Mouse (Mus musculus) liver, embryonic 13.5 days (tissue): ENCODE results near the gene Ankzf1. TPM values are rescaled to one million over a fixed set of nuclear protein-coding genes. Genes with fewer than 3 reads are reported as not detected.

Experiments used
- ATAC-seq: fragments of 200-750 bp; cut with Nextera tagmentation; 2 replicates; pipeline ENCODE4 v1.8.0; 2017; ENCODE audit warnings: low read depth, mild to moderate bottlenecking, moderate number of reproducible peaks, moderate library complexity
- DNase-seq: peaks from one replicate; pipeline ENCODE4 v3.0.0; 2022
- H3K27ac ChIP-seq: fragments of 300-500 bp; sonication (generic); 2 replicates; pipeline ENCODE4 v1.5.1; 2015; ENCODE audit warnings: moderate library complexity, mild to moderate bottlenecking, inconsistent platforms
- H3K27me3 ChIP-seq: fragments of 300-500 bp; sonication (generic); 2 replicates; pipeline ENCODE4 v1.6.1; 2015; ENCODE audit warnings: mild to moderate bottlenecking, inconsistent platforms
- H3K36me3 ChIP-seq: fragments of 300-500 bp; sonication (generic); 2 replicates; pipeline ENCODE4 v1.6.1; 2015; ENCODE audit warnings: mild to moderate bottlenecking, inconsistent platforms
- H3K4me1 ChIP-seq: fragments of 300-500 bp; sonication (generic); replicated peaks from 2 replicates; pipeline ENCODE4 v1.6.1; 2015; ENCODE audit warnings: inconsistent platforms
- H3K4me2 ChIP-seq: fragments of 300-500 bp; sonication (generic); 2 replicates; pipeline ENCODE4 v1.6.1; 2015; ENCODE audit warnings: inconsistent platforms, mild to moderate bottlenecking, moderate library complexity
- H3K4me3 ChIP-seq: fragments of 300-500 bp; sonication (generic); replicated peaks from 2 replicates; pipeline ENCODE4 v1.5.1; 2015; ENCODE audit warnings: mild to moderate bottlenecking, inconsistent platforms
- H3K9ac ChIP-seq: fragments of 300-500 bp; sonication (generic); 2 replicates; pipeline ENCODE4 v1.6.1; 2015; ENCODE audit warnings: mild to moderate bottlenecking, inconsistent platforms
- H3K9me3 ChIP-seq: fragments of 300-500 bp; sonication (generic); replicated peaks from 2 replicates; pipeline ENCODE4 v1.6.1; 2016; ENCODE audit warnings: inconsistent platforms
- WGBS: fragments of 180-500 bp; shearing (Covaris S2); methylation state at CpG from one replicate; pipeline ENCODE4 v1.1.7; 2015; ENCODE audit not compliant: insufficient replicate concordance; 5-methylcytosine and 5-hydroxymethylcytosine counted together
- polyA plus RNA-seq: library from polyadenylated mRNA; unstranded; fragments of >200 nt; fragmentation: Nextera tagmentation; extraction: Ambion mirVana; gene quantifications from 2 replicates; pipeline ENCODE4 v1.2.1, GENCODE M21; 2015

The Ankzf1 gene
- polyA plus RNA-seq, 1 experiment from 2014 or later = 9.3 TPM

DNA sequence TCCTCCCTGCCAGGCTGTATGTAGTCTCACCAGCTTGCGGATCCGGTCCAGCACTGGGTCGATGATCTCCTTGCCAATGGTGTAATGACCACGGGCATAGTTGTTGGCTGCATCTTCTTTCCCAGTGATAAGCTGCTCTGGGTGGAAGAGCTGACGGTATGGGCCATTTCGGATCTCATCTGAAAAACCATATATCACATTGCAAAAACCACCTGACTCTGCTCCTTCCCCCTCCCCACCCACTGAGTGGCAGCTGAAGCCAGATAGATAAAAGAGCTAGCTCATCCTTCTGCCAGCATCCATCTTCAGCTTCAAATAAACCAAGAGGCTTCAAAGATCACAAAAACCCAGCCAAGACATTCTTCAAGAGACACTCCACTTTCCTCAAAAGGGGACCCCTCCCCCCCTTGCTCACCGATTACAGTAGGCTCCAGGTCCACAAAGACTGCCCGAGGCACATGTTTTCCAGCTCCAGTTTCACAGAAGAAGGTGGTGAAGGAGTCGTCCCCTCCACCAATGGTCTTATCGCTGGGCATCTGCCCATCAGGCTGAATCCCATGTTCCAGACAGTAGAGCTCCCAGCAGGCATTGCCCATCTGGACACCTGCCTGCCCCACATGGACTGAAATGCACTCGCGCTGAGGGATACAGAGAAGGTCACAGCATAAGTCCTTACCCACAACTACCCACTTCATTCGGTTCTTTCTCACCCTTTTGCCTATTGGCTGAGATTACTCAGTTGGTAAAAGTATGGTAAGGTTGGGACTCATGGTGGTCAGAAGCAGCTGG, 25.0 kb downstream of the Ankzf1 start:
- Histone ChIP-seq H3K27ac (peak overlapping the region; percentile 96), H3K9ac (peak overlapping the region; percentile 96), H3K27me3 (peaks cover 24% of the 10 kb centered on the region)

DNA sequence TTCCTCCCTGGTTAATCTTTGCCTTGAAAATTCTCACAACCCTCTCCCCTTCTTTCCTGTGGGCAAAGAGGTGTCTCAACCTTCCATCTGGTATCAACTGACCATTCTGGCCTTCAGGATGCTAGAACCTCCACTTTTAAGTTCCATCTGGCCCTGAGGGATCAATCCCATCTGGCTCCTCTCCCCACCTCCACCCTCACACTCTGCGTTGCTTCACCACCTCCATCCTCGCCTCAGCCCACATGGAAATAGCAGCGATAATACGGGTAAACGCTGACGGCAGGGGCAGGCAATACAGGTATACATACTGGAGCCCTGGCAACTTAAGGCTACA, 25.9 kb downstream of the Ankzf1 start:
- Histone ChIP-seq H3K36me3 (peaks cover 44% of the 10 kb centered on the region), H3K9ac (peak overlapping the region; percentile 96), H3K4me3 (peak overlapping the region; percentile 91), H3K4me1 (peaks cover 59% of the 10 kb centered on the region), H3K4me2 (peak overlapping the region; percentile 99), H3K9me3 (no peaks in the 10 kb centered on the region), H3K27me3 (peaks cover 27% of the 10 kb centered on the region), H3K27ac (peak overlapping the region; percentile 96)
- 2% methylated on average over 6 of the region's 6 CpGs for WGBS
- ATAC-seq (peak; percentile 2), DNase-seq (no peak)

More for the DNA sequence above, 25.0 kb downstream of the Ankzf1 start:
- 40% methylated on average over 13 of the region's 13 CpGs for WGBS
- DNase-seq (peak; percentile 71), ATAC-seq (peak; percentile 58)
- Histone ChIP-seq H3K4me3 (peak overlapping the region; percentile 91), H3K9me3 (no peaks in the 10 kb centered on the region), H3K4me2 (peak overlapping the region; percentile 99), H3K4me1 (peaks cover 67% of the 10 kb centered on the region), H3K36me3 (peaks cover 52% of the 10 kb centered on the region)

DNA sequence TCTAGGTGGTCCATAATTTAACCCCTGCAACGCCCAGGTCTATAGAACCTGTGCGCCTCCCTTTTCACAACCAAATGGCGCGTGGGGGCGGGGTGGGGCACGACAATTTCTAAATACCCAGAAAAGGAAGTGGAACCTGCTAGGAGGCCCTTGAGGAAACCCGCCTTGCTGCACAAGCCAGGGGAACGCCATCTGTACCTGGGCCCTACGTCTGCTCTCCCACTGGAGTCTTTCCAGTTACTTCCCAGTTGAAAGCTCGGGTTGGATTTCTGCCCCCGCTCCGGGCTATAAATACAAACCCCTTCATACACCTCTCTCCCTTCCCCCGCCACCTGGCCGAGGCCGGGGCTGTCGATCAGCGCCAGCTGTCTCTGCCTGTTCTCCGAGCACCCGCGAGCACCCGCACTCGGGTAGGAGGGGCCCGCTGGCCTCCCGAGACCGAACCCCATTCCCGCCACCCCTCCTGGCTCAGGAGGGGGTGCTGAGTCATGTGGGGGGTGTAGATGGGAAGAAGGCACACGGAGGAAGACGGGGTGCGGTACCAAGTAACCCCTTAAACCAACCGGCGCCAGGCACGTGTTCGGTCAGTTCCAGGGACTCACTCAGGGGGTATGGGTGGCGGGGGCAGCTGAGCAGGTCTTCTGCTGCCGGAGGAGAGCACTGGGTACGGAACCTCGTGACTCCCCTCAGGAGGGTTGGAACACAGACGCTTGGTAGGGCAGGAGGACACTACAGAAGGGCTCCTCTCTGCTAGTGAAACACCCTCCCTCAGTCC, 26.5 kb downstream of the Ankzf1 start:
- peak overlapping the region; percentile 96 for H3K9ac ChIP-seq
- peak overlapping the region; percentile 91 for H3K4me3 ChIP-seq
- peak; percentile 56 for ATAC-seq
- H3K9me3 ChIP-seq = no peaks in the 10 kb centered on the region
- peak overlapping the region; percentile 96 for H3K27ac ChIP-seq
- peaks cover 27% of the 10 kb centered on the region for H3K27me3 ChIP-seq
- H3K36me3 ChIP-seq = peaks cover 39% of the 10 kb centered on the region
- peaks cover 55% of the 10 kb centered on the region for H3K4me1 ChIP-seq
- under 1% methylated on average over 38 of the region's 38 CpGs for WGBS
- peak; percentile 71 for DNase-seq
- peak overlapping the region; percentile 99 for H3K4me2 ChIP-seq

DNA sequence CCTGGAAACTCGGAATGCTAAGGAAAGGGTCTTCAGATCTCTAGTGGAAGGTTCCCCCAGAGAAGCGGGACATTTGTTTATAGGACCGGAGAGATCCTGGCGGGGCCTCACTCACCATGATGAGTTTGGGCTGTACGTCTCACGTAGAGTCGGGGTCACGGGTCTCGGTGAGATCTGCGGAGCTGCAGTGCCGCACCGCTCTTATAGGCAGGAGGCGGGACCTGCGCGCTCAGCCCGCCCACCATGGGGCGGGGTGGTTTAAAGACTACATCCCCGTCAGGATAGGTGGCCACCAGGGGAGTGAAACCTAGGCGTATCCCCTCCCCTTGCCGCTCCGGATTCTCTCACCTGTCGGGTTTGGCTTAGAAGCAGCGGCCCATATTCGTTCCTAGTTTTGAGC, 27.1 kb downstream of the Ankzf1 start:
- Histone ChIP-seq H3K27me3 (peaks cover 27% of the 10 kb centered on the region), H3K9me3 (no peaks in the 10 kb centered on the region), H3K9ac (peak overlapping the region; percentile 96), H3K4me1 (peaks cover 52% of the 10 kb centered on the region), H3K36me3 (peaks cover 32% of the 10 kb centered on the region), H3K27ac (peak overlapping the region; percentile 96), H3K4me3 (peak overlapping the region; percentile 91), H3K4me2 (peak overlapping the region; percentile 99)
- ATAC-seq (peak; percentile 85), DNase-seq (peak; percentile 95)
- under 1% methylated on average over 24 of the region's 24 CpGs for WGBS

DNA sequence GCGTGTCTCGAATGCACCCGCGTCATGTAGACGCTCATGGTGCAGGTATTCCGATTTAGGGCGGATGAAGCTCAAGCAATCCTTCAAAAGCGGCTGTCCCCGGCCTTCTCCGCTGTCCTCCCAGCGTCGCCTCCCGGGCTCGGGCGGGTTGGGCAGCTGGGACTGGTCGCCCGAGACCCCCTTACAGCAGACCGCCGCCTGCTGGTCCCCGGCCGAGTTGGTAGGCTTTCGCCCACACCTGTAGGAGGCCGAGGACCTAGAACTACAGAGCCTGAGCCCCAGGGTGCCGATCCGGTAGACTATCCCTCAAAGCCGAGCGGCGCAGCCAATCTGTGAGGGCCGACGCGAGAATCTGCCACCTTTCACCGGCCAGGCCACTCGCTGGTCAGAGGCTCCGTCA, 27.6 kb downstream of the Ankzf1 start, which contains the start of gene Tuba4a:
Gene Tuba4a, minus strand, starts transcription at position 335 of the 400 bp plus-strand sequence.
- Histone ChIP-seq H3K36me3 (peaks cover 28% of the 10 kb centered on the region), H3K27ac (peak within 1 kb of the TSS; percentile 96), H3K4me3 (peak within 1 kb of the TSS; percentile 91), H3K27me3 (peaks cover 27% of the 10 kb centered on the region), H3K9me3 (no peaks in the 10 kb centered on the region), H3K9ac (peak within 1 kb of the TSS; percentile 96), H3K4me1 (peaks cover 51% of the 10 kb centered on the region), H3K4me2 (peak within 1 kb of the TSS; percentile 99)
- no peak for DNase-seq
- ATAC-seq = peak; percentile 17
- 3% methylated on average over 34 of the region's 34 CpGs for WGBS

DNA sequence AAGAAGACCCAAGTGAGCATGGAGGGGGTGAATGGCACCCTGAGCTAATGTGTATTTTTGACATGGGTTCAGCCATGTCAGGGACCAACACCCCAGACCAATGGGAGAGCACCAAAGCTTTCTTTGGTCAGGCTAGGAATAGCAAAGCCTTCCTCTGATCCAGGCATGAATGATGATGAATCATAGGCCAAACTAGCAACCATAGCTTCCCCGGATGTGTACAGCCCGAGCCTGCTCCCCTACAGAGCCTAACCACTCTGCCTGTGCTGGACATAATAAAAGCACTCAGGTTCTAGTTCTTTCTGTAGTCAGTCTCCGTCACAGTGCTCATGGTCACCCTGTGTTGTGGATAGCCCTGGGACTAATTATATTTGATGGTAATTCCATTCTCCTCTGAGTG, 29.6 kb downstream of the Ankzf1 start:
- Histone ChIP-seq H3K36me3 (peaks cover 8% of the 10 kb centered on the region), H3K27me3 (peaks cover 27% of the 10 kb centered on the region), H3K27ac (no peak overlapping the region), H3K9me3 (no peaks in the 10 kb centered on the region), H3K4me2 (no peak overlapping the region), H3K4me1 (peaks cover 50% of the 10 kb centered on the region), H3K4me3 (no peak overlapping the region), H3K9ac (no peak overlapping the region)
- WGBS = 70% methylated on average over 3 of the region's 3 CpGs
- ATAC-seq (no peak), DNase-seq (no peak)

DNA sequence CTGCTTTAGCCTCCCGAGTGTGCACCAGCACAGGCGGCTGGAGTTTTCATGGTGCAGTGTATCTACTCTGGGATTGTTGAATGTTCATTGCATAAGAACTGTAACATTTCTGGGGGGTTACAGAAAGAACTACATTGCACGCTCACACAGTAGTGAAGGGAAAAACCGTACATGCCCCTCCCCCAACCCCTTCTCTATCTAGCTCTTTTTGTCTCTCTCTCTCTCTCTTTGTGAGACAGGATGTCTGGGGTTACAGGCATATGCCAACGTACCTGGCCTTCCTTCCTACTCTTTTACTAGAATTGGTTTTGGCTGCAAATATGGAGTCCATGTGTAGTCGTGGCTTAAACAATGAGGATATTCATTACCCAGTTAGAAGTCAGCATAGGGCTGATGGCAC, 31.0 kb downstream of the Ankzf1 start:
- Histone ChIP-seq H3K4me3 (no peak overlapping the region), H3K27ac (no peak overlapping the region), H3K36me3 (no peaks in the 10 kb centered on the region), H3K9ac (no peak overlapping the region), H3K27me3 (peaks cover 27% of the 10 kb centered on the region), H3K9me3 (no peaks in the 10 kb centered on the region), H3K4me1 (peaks cover 47% of the 10 kb centered on the region), H3K4me2 (no peak overlapping the region)
- DNase-seq (no peak), ATAC-seq (no peak)
- 54% methylated on average over 6 of the region's 6 CpGs for WGBS

DNA sequence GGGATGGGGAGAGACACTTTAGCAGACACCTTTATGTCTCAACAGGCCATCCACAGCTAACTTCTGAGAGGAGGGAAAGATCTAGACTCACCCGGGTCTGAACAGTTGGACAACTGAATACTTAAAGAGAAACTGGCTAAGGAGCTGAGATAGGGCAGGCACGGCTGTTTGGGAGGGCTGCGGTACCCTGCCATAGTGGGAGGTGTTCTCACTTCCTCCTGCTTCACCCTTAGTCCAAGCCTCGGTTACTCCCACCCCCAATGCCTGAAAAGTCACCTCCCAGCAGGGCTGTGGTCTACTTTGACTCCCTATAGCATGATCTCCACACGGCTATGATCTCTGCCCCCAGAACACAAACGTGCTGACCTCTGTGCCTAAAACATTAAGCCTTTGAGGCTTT, 31.6 kb downstream of the Ankzf1 start:
- Histone ChIP-seq H3K27me3 (peaks cover 27% of the 10 kb centered on the region), H3K36me3 (no peaks in the 10 kb centered on the region), H3K9ac (no peak overlapping the region), H3K4me2 (no peak overlapping the region), H3K27ac (no peak overlapping the region), H3K4me1 (peaks cover 49% of the 10 kb centered on the region), H3K9me3 (no peaks in the 10 kb centered on the region), H3K4me3 (no peak overlapping the region)
- no peak for DNase-seq
- no peak for ATAC-seq
- 24% methylated on average over 6 of the region's 6 CpGs for WGBS

DNA sequence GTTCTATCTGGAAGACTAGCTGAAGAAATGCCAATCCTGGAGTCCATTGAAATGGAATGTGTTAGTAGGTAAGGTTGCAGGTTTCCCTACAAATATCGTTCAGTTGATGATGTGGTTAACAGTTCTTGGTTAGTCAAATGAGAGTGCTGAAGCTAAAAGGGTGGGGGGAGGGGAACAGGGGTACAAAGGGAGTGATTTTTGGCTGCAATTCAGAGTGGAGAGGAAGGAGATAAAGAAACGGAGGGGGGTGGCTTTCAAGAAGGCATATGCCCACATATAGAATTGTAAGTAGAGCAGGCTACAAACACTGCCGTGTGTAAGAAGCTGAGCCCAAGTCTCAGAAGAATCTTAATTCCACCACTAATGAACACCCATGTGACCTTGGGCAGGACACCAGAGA, 33.5 kb downstream of the Ankzf1 start:
- 26% methylated on average over 3 of the region's 3 CpGs for WGBS
- no peak for DNase-seq
- H3K27me3 ChIP-seq = peaks cover 16% of the 10 kb centered on the region
- no peak overlapping the region for H3K4me3 ChIP-seq
- no peak overlapping the region for H3K27ac ChIP-seq
- H3K4me2 ChIP-seq = no peak overlapping the region
- H3K9me3 ChIP-seq = no peaks in the 10 kb centered on the region
- ATAC-seq = no peak
- H3K4me1 ChIP-seq = peaks cover 58% of the 10 kb centered on the region
- H3K9ac ChIP-seq = no peak overlapping the region; the same call in 1 of the 2 replicates
- no peaks in the 10 kb centered on the region for H3K36me3 ChIP-seq

DNA sequence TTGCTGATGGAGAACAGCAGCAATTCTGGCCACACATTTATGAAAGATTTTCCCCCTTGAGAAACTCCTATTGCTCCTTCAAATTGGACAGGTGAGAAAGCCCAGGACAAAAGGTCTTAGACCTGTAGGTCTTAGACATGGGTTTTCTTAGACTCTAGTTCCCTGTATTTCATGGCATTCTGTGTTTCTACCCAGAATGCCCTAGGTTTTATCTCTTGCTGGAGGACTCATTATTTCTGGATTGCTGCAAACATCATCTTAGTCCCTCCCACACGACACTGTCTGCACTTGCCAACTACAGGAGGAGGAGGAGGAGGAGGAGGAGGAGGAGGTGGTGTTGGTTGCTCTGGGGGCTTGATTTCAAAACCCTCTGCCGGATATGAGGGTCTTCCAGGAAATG, 34.2 kb downstream of the Ankzf1 start:
- Histone ChIP-seq H3K36me3 (no peaks in the 10 kb centered on the region), H3K27ac (no peak overlapping the region), H3K9ac (no peak overlapping the region), H3K4me2 (no peak overlapping the region), H3K4me1 (peaks cover 64% of the 10 kb centered on the region), H3K27me3 (peaks cover 9% of the 10 kb centered on the region), H3K4me3 (no peak overlapping the region), H3K9me3 (no peaks in the 10 kb centered on the region)
- WGBS = 34% methylated on average over 2 of the region's 2 CpGs
- no peak for ATAC-seq
- DNase-seq = no peak

DNA sequence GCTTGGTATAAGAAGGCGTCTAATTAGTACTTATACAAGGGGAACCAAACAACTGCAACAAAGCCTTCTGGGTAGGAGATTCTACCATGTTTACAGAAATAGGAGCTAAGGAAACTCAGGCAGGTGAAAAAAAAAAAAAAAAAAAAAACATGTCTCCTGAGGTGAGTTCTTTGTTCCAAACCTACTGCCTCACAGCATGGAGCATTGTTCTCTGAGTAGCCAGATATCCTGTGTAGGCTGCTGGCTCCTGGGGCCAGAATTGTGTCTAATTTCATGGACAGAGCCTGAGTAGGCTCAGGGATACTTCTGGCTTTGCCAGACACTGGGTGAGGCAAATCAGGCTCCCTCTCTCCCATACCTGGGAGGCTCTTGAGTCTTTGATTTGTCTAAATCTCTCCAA, 35.7 kb downstream of the Ankzf1 start:
- no peaks in the 10 kb centered on the region for H3K27me3 ChIP-seq
- WGBS = 68% methylated on average over 1 of the region's 1 CpGs
- DNase-seq (no peak), ATAC-seq (no peak)
- H3K4me3 ChIP-seq = no peak overlapping the region
- no peak overlapping the region for H3K9ac ChIP-seq
- no peaks in the 10 kb centered on the region for H3K36me3 ChIP-seq
- H3K9me3 ChIP-seq = no peaks in the 10 kb centered on the region
- 0 out of 2 replicates have a peak overlapping the region, but pooled peaks have one; percentile 92 for H3K27ac ChIP-seq
- no peak overlapping the region for H3K4me2 ChIP-seq
- H3K4me1 ChIP-seq = peaks cover 76% of the 10 kb centered on the region
